Mouse (Mus musculus): Measurements from ENCODE around the gene Zfp938.

Gene Zfp938

GRCm38 (mm10) chr10:82240742-82241400 lies at the start of gene Zfp938:
TSS of gene Zfp938 (minus strand) at chr10:82241280.
- DNase-seq (ENCODE audit: low spot score) = peak; percentile 27

DNA sequence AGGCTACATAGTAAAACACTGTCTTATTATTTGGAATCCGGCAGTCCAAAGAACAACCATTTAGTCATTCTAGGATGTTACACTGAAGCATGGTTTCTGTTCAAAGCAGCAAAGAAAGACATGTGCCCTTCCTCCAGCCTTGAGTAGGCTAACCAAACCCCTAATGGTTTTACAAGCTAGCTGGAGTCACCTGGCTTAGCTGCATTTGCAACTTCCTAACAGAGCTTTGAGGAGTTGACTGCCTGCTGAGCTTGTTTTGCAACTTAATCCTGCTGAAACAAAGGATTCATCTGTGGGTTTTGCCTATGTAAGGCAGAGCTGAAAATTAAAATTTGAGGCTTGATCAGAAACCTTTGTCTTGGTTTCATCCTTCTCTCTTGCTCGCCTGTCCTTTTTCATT lies 16.3 kb upstream of the Zfp938 start:
- no peak for DNase-seq (ENCODE audit: low spot score)

GRCm38 (mm10) chr10:82245021-82245420 lies 3.9 kb upstream of the Zfp938 start:
- DNase-seq (ENCODE audit: low spot score) = no peak

GRCm38 (mm10) chr10:82241401-82241788 lies 315 bp upstream of the Zfp938 start:
- no peak for DNase-seq (ENCODE audit: low spot score)

DNA sequence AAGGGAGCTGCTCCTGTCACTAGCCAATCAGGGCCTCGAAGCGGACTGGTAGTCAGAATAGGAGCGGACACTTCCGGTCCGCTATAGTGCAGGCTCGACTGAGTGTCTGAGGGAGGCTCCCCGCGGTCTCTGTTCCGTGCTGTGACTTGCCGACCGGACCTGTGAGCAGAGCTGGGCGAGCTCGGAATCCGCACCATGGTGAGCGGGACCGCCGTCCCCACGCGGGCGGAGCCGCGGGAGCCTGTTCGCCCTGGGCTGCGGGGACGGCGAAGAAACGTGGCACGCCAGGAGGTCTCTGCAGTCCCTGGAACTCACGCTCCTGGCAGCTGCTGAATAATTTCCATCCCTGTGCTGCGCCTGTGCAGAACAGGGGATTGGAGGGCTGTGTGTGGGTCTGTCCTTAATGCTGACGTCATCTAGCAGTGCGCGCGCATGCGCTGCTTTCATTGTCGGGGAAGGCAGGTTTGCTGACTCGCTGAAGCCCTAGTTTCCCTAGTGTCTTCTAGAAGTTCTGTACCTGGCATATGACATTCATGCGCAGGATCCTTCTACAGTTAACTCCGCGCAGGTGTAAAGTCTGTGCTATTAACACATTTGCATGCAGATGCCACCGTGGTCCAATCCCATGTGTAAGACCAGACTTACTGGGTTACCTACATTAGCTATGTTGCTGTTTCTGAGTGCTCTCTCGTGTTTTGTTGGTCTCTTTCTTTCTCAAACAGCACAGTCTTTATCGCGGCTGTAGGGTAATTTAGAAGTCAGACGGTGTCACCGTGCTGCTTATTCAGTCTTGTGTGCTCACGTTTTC lies 62.6 kb downstream of the Zfp938 start:
- no peak for DNase-seq (ENCODE audit: low spot score)
